21 mouse cellular contexts compared by ENCODE assay signal in genomic region chr7:28877856-28878255, GRCm38 (mm10). TPM values are rescaled to one million over a fixed set of nuclear protein-coding genes. Genes with fewer than 3 reads are reported as not detected.
"Had no signal": no experiment of that assay in that cellular context is flagged by ENCODE, and none has a peak within 500 bp of the region (broad histone marks: within the 10 kb centered on the region; RNA-seq: fewer than 3 reads in every experiment).

No protein-coding gene starts in this region.

- H3K9me3 ChIP-seq: limb, embryonic 13.5 days; midbrain, embryonic 10.5 days; midbrain, embryonic 15.5 days had no signal

- H3K4me2 ChIP-seq: limb, embryonic 13.5 days; midbrain, embryonic 15.5 days had no signal

- H3K27me3 ChIP-seq: limb, embryonic 13.5 days; midbrain, embryonic 15.5 days had no signal

- ATAC-seq: inflammation-experienced regulatory T-cells, adult 6 months; intestine, postnatal 0 days; lung, postnatal 0 days; midbrain, embryonic 15.5 days had no signal

- H3K27ac ChIP-seq: kidney, postnatal 0 days; limb, embryonic 13.5 days; midbrain, embryonic 10.5 days; midbrain, embryonic 15.5 days; stomach, postnatal 0 days had no signal

- H3K9ac ChIP-seq: limb, embryonic 13.5 days; midbrain, embryonic 15.5 days had no signal

- H3K4me3 ChIP-seq: limb, embryonic 13.5 days; midbrain, embryonic 10.5 days; midbrain, embryonic 15.5 days had no signal

- H3K36me3 ChIP-seq: limb, embryonic 13.5 days; midbrain, embryonic 10.5 days; midbrain, embryonic 15.5 days had no signal

- H3K4me1 ChIP-seq: midbrain, embryonic 15.5 days had no signal

- DNase-seq: kidney, adult 8-10 months; kidney, postnatal 36 days; layer of hippocampus, adult 9-11 months; layer of hippocampus, postnatal 36 days; lung, adult 2 months; lung, postnatal 4 days; right cerebral cortex, adult 18-20 months; right cerebral cortex, postnatal 25 days; thymus, postnatal 14 days had no signal

RNA-seq across cellular contexts. Expression of gene Capn12, which starts 3.4 kb away (rescaled TPM):
- total RNA-seq: megakaryocyte, adult 5-6 weeks had no signal

RNA-seq across cellular contexts. Expression of gene Lgals7, which starts 14.2 kb away (rescaled TPM):
- total RNA-seq: layer of hippocampus, adult 18-20 months; layer of hippocampus, postnatal 36 days; left cerebral cortex, adult 8-10 months; left cerebral cortex, postnatal 36 days; megakaryocyte, adult 5-6 weeks had no signal
